Mouse (Mus musculus): Measurements from ENCODE around the gene Ift43. TPM values are rescaled to one million over a fixed set of nuclear protein-coding genes. Genes with fewer than 3 reads are reported as not detected.

Ift43 gene
- polyA plus RNA-seq, 1 experiment from 2014 or later = 47.9 TPM

DNA sequence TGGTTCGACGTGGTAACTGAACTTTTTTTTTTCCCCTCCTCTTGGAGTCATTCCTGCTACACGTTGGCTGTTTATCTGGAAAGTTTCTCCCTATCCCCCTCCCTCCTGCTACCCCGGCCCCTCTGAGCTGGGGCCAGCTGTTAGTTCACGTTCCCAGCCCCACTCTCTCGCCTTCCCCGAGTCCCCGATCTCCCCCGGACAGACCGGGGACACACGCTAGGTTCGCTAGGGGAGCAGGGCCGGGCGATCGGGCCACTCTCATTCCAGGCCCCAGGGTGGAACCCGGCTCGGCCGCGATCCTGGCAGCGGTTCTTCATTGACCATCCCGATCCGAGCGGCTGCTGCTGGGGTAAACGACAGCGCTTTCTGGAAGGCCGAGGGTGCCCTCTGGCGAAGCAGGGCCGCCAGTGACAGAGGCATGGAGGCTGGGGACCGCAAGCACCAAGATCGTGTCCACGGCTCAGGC is 3.1 kb upstream of the Ift43 start:
- Histone ChIP-seq H3K27ac (peak overlapping the region; percentile 67), H3K4me1 (peaks cover 40% of the 10 kb centered on the region), H3K27me3 (replicated peaks) (peaks cover 27% of the 10 kb centered on the region), H3K36me3 (replicated peaks) (no peaks in the 10 kb centered on the region), H3K9ac (peak overlapping the region; percentile 51), H3K4me2 (peak overlapping the region; percentile 94), H3K4me3 (peak overlapping the region; percentile 52), H3K9me3 (no peaks in the 10 kb centered on the region)
- WGBS = under 1% methylated on average over 31 of the region's 31 CpGs
- ATAC-seq (replicated peaks) = peak; percentile 79

GRCm38 (mm10) chr12:86085873-86086272 is 3.5 kb downstream of the Ift43 start:
- H3K9ac ChIP-seq = no peak overlapping the region
- H3K4me2 ChIP-seq = no peak overlapping the region
- peaks cover 11% of the 10 kb centered on the region for H3K4me1 ChIP-seq
- 0 out of 2 replicates have a peak, but pooled peaks cover 3% of the 10 kb centered on the region for H3K27me3 ChIP-seq (replicated peaks)
- H3K27ac ChIP-seq = no peak overlapping the region
- 87% methylated on average over 7 of the region's 7 CpGs for WGBS
- no peak for ATAC-seq (replicated peaks)
- H3K4me3 ChIP-seq = no peak overlapping the region
- no peaks in the 10 kb centered on the region for H3K9me3 ChIP-seq
- H3K36me3 ChIP-seq (replicated peaks) = peaks cover 4% of the 10 kb centered on the region; the same call in 1 of the 2 replicates

DNA sequence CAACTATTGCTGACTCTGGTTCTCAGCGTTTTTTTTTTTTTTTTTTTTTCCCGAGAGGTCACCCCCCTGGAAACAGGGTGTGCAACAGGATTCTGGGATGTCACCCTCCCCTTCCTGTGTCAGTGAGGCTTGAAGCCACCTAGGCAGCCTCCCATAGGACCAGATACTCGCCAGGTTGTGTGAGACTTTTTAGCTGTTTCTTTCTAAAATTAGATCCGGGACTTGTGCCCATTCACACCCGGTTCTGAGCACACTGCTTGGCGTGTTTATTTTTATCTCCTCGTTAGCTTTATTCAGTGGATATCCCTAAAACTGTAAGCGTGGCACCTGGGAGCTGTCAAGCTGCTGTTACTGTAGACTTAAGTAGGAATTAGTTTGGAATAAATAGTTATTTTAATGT is 4.2 kb downstream of the Ift43 start:
- H3K9ac ChIP-seq = no peak overlapping the region
- no peak overlapping the region for H3K4me3 ChIP-seq
- H3K4me1 ChIP-seq = peaks cover 12% of the 10 kb centered on the region
- no peaks in the 10 kb centered on the region for H3K27me3 ChIP-seq (replicated peaks)
- 80% methylated on average over 8 of the region's 8 CpGs for WGBS
- H3K4me2 ChIP-seq = no peak overlapping the region
- H3K36me3 ChIP-seq (replicated peaks) = peaks cover 4% of the 10 kb centered on the region; the same call in 1 of the 2 replicates
- H3K27ac ChIP-seq = no peak overlapping the region
- ATAC-seq (replicated peaks) = no peak
- H3K9me3 ChIP-seq = no peaks in the 10 kb centered on the region

GRCm38 (mm10) chr12:86088042-86088441 is 5.7 kb downstream of the Ift43 start:
- H3K4me3 ChIP-seq = no peak overlapping the region
- H3K36me3 ChIP-seq (replicated peaks) = peaks cover 4% of the 10 kb centered on the region; the same call in 1 of the 2 replicates
- H3K4me1 ChIP-seq = peaks cover 13% of the 10 kb centered on the region
- H3K4me2 ChIP-seq = no peak overlapping the region
- H3K9me3 ChIP-seq = no peaks in the 10 kb centered on the region
- H3K27me3 ChIP-seq (replicated peaks) = no peaks in the 10 kb centered on the region
- no peak overlapping the region for H3K27ac ChIP-seq
- H3K9ac ChIP-seq = no peak overlapping the region
- ATAC-seq (replicated peaks) = no peak
- 79% methylated on average over 7 of the region's 7 CpGs for WGBS

DNA sequence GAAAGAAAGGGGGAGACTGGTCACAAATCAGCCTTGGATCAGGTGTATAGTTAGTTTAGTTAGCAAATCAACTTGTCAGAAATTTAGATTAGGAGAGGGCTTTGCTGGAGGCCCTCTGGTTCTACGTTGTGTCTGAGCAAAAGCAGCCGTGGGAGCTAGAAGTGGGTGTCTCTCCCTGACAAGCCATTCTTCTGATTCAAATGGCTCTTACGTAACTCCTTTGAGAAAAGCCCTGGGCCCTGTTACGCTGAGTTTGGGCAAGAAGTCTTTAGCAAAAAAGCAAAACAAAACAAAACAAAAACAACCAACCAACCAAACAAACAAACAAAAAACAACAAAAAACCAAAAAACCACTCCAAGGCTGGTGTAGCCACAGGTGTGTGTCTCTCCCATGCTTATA is 8.4 kb downstream of the Ift43 start:
- no peak overlapping the region for H3K4me2 ChIP-seq
- no peaks in the 10 kb centered on the region for H3K27me3 ChIP-seq (replicated peaks)
- H3K36me3 ChIP-seq (replicated peaks) = peaks cover 3% of the 10 kb centered on the region; the same call in 1 of the 2 replicates
- peaks cover 8% of the 10 kb centered on the region for H3K4me1 ChIP-seq
- H3K4me3 ChIP-seq = no peak overlapping the region
- H3K9ac ChIP-seq = no peak overlapping the region
- no peak for ATAC-seq (replicated peaks)
- H3K9me3 ChIP-seq = no peaks in the 10 kb centered on the region
- H3K27ac ChIP-seq = no peak overlapping the region
- 67% methylated on average over 4 of the region's 4 CpGs for WGBS

DNA sequence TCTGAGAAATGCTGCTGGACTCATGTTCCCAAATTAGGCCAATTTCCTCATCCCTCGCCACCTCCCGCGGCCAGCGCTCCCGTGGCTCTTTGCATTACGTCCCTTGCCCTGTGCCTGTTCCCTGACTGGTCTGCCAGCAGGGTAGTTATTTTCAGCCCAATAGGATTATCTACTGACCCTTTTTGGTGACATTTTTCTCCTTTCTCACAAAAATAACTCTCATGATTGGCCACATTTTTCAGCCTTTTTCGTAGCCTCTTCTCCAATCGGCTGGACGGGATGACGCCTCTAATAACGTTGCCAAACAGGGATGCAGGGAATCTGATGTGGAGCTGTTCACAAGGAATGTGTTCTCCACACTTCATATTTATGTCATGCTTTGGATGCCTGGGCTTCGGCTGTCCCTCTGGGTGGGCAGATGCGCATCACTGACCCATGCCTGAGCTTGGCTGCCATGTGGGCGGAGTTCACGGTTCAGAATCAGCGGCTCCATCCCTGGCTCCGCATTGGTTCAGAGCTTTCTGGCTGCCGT is 9.3 kb downstream of the Ift43 start:
- H3K4me3 ChIP-seq = no peak overlapping the region
- no peaks in the 10 kb centered on the region for H3K9me3 ChIP-seq
- H3K36me3 ChIP-seq (replicated peaks) = no peaks in the 10 kb centered on the region; the same call in 1 of the 2 replicates
- H3K4me1 ChIP-seq = peaks cover 8% of the 10 kb centered on the region
- no peak for ATAC-seq (replicated peaks)
- H3K27ac ChIP-seq = no peak overlapping the region
- H3K9ac ChIP-seq = no peak overlapping the region
- no peaks in the 10 kb centered on the region for H3K27me3 ChIP-seq (replicated peaks)
- peak overlapping the region; percentile 24 for H3K4me2 ChIP-seq
- 26% methylated on average over 18 of the region's 18 CpGs for WGBS

DNA sequence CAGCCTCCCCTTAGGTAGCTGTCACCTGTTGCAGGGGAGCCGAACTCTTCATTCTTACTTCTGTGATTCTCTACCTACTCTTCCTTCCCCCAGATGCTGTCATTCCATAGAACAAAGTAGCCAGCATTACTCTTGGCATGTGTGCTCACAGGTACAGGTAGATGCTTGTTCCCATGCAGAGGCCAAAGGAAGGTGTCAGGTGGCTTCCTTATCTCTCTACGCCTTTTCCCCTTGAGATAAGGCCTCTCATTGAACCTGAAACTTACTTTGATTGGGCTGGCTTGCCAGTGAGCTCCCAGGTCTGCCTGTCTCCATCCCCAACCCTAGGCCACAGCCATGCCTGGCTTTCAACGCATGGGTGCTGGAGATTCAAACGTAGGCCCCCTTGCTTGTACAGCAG is 11.7 kb downstream of the Ift43 start:
- Histone ChIP-seq H3K27me3 (replicated peaks) (no peaks in the 10 kb centered on the region), H3K27ac (no peak overlapping the region), H3K4me1 (peaks cover 8% of the 10 kb centered on the region), H3K4me2 (no peak overlapping the region), H3K9ac (no peak overlapping the region), H3K9me3 (no peaks in the 10 kb centered on the region), H3K4me3 (no peak overlapping the region), H3K36me3 (replicated peaks) (no peaks in the 10 kb centered on the region; the same call in 1 of the 2 replicates)
- 90% methylated on average over 4 of the region's 4 CpGs for WGBS
- no peak for ATAC-seq (replicated peaks)

- no peak for ATAC-seq (replicated peaks)
- Histone ChIP-seq H3K36me3 (replicated peaks) (no peaks in the 10 kb centered on the region), H3K27me3 (replicated peaks) (no peaks in the 10 kb centered on the region), H3K27ac (no peak overlapping the region), H3K4me3 (no peak overlapping the region), H3K9ac (no peak overlapping the region), H3K9me3 (no peaks in the 10 kb centered on the region), H3K4me1 (peaks cover 8% of the 10 kb centered on the region), H3K4me2 (no peak overlapping the region)
- WGBS = 93% methylated on average over 4 of the region's 4 CpGs
These were observed 13.5 kb downstream of the Ift43 start for GRCm38 (mm10) chr12:86095806-86096205.

DNA sequence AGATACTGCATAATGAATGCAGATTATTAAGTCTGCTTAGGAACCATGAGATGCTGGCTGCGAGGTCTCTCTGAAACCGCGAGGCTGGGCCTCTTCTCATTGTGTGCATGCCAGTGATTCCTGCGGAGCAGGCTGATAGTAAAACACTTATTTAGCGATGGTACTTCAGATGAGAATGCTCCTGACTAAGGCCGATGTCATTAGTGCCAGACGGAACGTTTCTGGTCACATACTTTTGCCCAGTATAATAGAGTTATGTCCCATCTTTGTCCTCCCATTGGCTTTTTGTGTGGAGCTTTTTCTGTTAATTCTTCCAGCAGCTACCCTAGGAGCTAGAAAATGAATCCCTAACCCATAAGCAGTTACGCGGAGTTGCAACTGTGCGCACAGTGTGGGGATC is 15.4 kb downstream of the Ift43 start:
- Histone ChIP-seq H3K27ac (no peak overlapping the region), H3K4me3 (no peak overlapping the region), H3K36me3 (replicated peaks) (no peaks in the 10 kb centered on the region), H3K9ac (no peak overlapping the region), H3K4me1 (peaks cover 3% of the 10 kb centered on the region; the same call in 1 of the 2 replicates), H3K9me3 (no peaks in the 10 kb centered on the region), H3K27me3 (replicated peaks) (no peaks in the 10 kb centered on the region), H3K4me2 (no peak overlapping the region)
- WGBS = 54% methylated on average over 11 of the region's 11 CpGs
- no peak for ATAC-seq (replicated peaks)

- H3K4me2 ChIP-seq = no peak overlapping the region
- H3K27ac ChIP-seq = no peak overlapping the region
- ATAC-seq (replicated peaks) = no peak
- 89% methylated on average over 3 of the region's 3 CpGs for WGBS
- no peak overlapping the region for H3K9ac ChIP-seq
- no peak overlapping the region for H3K4me3 ChIP-seq
- H3K9me3 ChIP-seq = no peaks in the 10 kb centered on the region
- no peaks in the 10 kb centered on the region for H3K36me3 ChIP-seq (replicated peaks)
- no peaks in the 10 kb centered on the region for H3K27me3 ChIP-seq (replicated peaks)
- H3K4me1 ChIP-seq = peaks cover 17% of the 10 kb centered on the region
These were observed 18.4 kb downstream of the Ift43 start for GRCm38 (mm10) chr12:86100711-86101110.

DNA sequence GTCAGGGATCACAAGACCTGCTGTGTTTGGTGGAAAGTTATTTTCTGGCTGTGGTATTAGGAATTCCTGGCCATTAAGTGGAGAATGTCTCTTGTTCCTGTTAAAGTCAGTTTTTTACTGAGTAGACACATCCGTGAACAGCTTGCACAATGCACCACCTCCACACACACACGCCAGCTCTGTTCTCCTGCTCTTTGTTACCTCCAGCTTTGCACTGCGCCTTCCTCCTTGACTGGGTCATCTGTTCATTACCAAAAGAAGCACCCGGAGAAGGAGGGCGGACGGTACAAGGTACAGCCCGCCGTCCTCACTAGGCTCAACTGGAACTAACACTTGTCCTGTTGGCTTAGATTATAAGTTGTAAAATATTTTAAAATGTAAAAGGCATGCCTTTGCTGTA is 20.3 kb downstream of the Ift43 start:
- Histone ChIP-seq H3K4me2 (no peak overlapping the region), H3K27me3 (replicated peaks) (no peaks in the 10 kb centered on the region), H3K36me3 (replicated peaks) (no peaks in the 10 kb centered on the region), H3K9ac (no peak overlapping the region), H3K27ac (no peak overlapping the region), H3K4me3 (no peak overlapping the region), H3K9me3 (no peaks in the 10 kb centered on the region), H3K4me1 (peaks cover 17% of the 10 kb centered on the region)
- ATAC-seq (replicated peaks) = no peak
- 65% methylated on average over 8 of the region's 8 CpGs for WGBS

DNA sequence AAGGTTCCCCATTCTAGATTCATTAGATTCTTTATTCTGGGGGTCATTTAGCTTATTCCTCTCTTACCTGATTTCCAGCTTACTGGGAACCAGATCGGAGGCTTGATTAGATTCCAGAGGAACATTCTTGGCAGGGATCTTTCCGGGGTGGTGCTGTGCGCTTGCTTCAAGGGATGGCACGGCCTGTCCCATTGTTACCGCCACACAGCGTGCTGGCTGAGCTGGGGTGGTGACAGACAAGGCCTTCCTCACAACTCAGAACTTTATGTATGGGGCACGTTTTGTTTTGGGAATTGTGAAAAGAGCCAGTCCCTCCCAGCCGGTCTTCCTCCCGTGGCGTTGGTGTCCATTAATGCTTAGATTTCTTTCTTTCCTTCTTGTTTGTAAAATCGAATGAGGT is 21.1 kb downstream of the Ift43 start:
- no peak for ATAC-seq (replicated peaks)

GRCm38 (mm10) chr12:86103852-86104251 is 21.5 kb downstream of the Ift43 start:
- 0 out of 2 replicates have a peak, but pooled peaks have one; percentile 56 for ATAC-seq (replicated peaks)
- Histone ChIP-seq H3K27me3 (replicated peaks) (no peaks in the 10 kb centered on the region), H3K4me2 (no peak overlapping the region), H3K9ac (no peak overlapping the region), H3K4me3 (no peak overlapping the region), H3K27ac (0 out of 2 replicates have a peak overlapping the region, but pooled peaks have one; percentile 26), H3K36me3 (replicated peaks) (no peaks in the 10 kb centered on the region), H3K4me1 (peaks cover 17% of the 10 kb centered on the region), H3K9me3 (no peaks in the 10 kb centered on the region)
- WGBS = 28% methylated on average over 8 of the region's 8 CpGs

More for the DNA sequence above, 21.1 kb downstream of the Ift43 start:
- 21% methylated on average over 11 of the region's 11 CpGs for WGBS
- no peak overlapping the region for H3K9ac ChIP-seq
- 0 out of 2 replicates have a peak overlapping the region, but pooled peaks have one; percentile 26 for H3K27ac ChIP-seq
- H3K4me2 ChIP-seq = no peak overlapping the region
- H3K9me3 ChIP-seq = no peaks in the 10 kb centered on the region
- H3K27me3 ChIP-seq (replicated peaks) = no peaks in the 10 kb centered on the region
- no peak overlapping the region for H3K4me3 ChIP-seq
- H3K4me1 ChIP-seq = peaks cover 17% of the 10 kb centered on the region
- no peaks in the 10 kb centered on the region for H3K36me3 ChIP-seq (replicated peaks)

All from midbrain, embryonic 15.5 days (tissue).